Mouse (Mus musculus) 3T3-L1 (cell line): ENCODE results near the gene Chpf.

Experiments used
- DNase-seq: peaks from one replicate; pipeline ENCODE4 v3.0.0-alpha.2; 2015; ENCODE audit warnings: low read depth, low spot score

Chpf gene

DNA sequence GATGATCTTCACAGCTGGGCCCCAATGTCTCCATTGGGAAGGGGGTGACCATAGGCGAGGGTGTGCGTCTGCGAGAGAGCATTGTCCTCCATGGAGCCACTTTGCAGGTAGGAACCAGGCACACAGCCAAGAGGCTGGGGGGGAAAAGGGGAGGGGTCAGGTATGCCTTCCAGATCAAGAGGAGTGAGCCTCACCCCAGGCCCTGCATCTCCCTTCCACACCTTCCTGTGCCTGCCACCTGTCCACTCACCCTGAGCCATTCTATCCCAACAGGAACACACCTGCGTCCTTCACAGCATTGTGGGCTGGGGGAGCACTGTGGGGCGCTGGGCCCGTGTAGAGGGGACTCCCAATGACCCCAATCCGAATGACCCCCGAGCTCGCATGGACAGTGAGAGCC is 36.9 kb downstream of the Chpf start:
- no peak for DNase-seq

DNA sequence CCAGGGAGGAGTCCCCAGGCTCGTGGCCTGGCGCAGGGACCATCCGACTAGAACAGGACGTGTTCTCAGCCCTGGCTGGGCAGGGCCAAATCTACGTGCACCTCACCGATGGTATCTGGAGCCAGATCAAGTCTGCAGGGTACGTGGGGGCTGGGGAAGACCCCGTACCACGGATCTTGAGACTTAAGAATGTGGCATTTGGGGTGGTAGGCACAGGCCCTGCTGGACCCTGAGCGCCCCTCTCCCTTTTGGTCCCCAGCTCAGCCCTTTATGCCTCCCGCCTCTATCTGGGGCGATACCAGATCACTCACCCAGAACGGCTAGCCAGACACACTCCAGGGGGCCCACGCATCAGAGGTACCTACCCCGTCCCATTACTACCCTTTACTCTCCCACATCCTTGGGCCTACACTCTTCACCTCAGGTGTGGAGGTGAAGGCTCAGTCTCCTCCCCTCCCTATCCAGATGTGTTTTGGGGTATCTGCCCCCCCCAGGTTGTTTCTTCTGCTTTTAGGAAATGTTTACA is 37.6 kb downstream of the Chpf start:
- DNase-seq, result no peak

DNA sequence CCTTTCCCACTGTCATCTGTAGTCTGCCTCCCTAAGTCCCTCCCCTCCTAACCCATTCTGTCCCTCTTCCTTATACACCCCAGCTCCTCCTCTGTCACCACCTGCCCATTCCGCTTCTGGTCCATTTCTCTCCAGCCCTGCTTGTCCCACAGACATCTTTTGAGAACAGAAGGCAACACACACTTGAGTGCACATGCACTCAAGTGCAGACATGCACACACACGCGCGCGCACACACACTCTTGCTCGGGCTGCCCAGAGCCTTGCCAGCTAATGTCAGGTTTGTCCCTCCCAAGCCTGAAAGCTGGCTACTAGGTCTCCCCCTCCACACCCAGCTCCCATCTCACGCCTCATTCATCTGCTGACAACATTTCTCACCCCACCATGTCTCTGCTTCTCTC is 38.4 kb downstream of the Chpf start:
- DNase-seq, result no peak

DNA sequence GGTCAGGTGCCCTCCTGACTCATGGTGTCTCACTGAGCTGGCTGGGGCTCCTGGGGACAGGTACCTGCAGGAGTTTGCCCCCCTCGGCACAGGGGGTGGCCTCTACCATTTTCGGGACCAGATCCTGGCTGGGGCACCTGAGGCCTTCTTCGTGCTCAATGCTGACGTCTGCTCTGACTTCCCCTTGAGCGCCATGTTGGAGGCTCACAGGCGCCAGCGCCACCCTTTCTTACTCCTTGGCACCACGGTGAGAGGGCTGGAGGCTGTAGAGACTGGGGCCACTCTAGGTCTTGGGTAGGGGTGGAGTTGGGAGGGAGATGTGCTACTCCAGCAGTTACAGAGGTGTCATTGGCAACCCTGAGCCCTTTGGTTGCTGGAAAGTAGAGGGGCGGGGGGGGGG is 40.3 kb downstream of the Chpf start:
- no peak for DNase-seq

DNA sequence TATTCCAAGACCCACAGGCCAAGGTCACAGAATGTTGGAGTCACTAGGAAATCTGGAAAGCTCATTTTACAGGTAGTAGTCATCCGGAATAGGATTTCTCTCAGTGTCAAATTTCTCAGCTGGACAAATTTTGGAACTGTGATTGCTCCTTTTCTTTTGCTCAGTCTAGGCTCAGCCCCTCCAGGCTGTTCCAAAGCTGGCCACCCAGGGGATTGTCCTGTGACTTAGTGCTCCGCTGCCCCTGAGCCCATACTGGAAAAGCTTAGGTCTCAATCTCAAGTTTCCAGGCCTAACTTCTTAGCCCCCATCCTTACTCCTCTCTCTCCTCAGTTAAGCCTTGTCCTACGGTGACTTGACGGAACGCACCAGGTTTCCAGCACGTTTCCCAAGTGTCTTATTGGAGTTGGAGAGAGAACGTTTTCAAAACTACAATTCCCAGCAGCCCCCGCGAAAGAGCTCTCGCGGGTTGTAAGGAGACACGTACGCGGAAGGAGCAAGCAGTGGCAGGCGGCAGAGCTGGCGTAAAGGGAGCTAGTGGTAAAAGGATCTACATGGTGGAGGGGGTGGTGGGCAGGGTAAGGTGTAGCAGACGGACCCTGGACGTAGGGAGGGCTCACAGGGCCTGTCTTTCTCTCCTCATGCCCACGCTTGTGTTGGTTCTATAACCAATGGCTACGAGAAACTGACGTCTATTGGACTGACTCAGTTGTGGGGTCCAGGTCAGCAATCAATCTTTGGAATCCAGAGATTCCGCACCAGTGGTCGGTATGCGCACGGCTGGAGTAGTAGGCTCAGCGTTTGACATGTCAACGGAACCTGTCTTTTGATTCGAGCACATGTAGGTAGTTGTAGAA is 43.4 kb downstream of the Chpf start, which contains the start of gene Gmppa:
Gmppa (plus strand) TSS at position 456 of the 854 bp plus-strand sequence.
- peak; percentile 95 for DNase-seq

DNA sequence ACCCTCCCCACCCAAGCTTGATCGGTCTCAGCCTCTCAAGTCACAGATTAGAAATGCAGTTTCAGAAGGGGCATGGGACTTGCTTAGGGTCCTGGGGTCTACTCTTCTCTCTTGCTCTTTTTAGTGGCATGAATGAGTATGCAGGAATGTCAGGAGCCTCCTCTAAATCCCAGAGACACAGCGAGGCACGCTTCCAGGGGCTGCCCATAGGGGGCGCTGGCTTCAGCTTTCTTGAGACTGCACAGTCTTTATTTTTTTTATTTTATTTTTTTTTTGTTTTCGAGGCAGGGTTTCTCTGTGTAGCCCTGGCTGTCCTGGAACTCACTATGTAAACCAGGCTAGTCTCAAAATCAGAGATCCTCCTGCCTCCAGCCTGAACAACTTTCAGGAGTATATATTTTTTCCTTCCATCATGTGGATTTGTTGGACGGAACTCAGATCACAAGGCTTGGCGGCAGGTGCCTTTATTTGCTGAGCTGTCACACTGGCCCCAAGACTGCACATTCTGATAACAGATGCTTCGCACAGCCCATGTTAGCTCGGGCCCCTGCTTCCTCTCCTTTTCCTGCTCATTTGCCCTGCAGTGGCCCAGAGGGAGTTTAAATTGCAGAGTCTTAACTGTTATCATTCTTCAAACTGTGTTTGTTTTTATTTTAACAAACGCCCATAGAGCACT is 53.2 kb downstream of the Chpf start:
- DNase-seq, result peak; percentile 85
